Mouse (Mus musculus) liver, postnatal 0 days (tissue): Measurements from ENCODE around the gene Padi3.

Experiments used
- CTCF ChIP-seq: sonication (generic); IDR thresholded peaks from 2 replicates; pipeline ENCODE4 v1.5.1; 2016; ENCODE audit warnings: antibody characterized with exemption, low read depth
- EP300 ChIP-seq: IDR thresholded peaks from 2 replicates; pipeline ENCODE4 v1.6.1; 2016; ENCODE audit warnings: antibody characterized with exemption, low read depth, mild to moderate bottlenecking

DNA sequence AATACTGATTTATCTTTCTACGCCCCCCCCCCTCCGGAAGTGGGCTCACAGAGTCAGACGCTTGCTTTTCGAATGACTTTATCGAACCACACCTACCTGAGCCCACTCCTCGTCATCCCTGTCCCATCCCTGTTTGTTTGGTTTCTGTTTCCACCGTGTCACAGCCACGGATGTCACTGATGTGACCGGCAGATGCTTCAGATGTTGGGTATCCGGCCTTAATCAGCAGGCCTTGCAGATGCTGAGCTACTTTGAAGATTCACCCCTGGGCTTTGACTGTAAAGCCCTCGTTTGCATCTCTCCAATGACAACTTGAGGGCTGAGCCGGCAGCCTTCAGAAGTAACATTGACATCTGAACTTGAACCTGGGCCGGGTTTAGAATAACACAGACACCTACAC, 33.8 kb downstream of the Padi3 start:
- no peak for TF ChIP-seq CTCF
- no peak for TF ChIP-seq EP300
